Mouse (Mus musculus) liver, embryonic 14.5 days (tissue): ENCODE measurements around the gene Tmem178b. TPM values are rescaled to one million over a fixed set of nuclear protein-coding genes. Genes with fewer than 3 reads are reported as not detected.

ENCODE experiments used
- ATAC-seq: fragments of 200-750 bp; cut with Nextera tagmentation; 2 replicates; pipeline ENCODE4 v1.8.0; 2017; ENCODE audit warnings: moderate number of reproducible peaks, mild to moderate bottlenecking, moderate library complexity; ENCODE audit not compliant: insufficient read depth
- DNase-seq, 3 experiments: peaks; one replicate each; pipeline ENCODE4 v3.0.0-alpha.2; 2012 to 2013; ENCODE audit warnings: low read depth in 3 of 3, low spot score in 3 of 3
- H3K27ac ChIP-seq: fragments of 300-500 bp; sonication (generic); 2 replicates; pipeline ENCODE4 v1.5.1; 2014; ENCODE audit warnings: moderate library complexity, mild to moderate bottlenecking, control low read depth, inconsistent platforms
- H3K27me3 ChIP-seq: fragments of 300-500 bp; sonication (generic); 2 replicates; pipeline ENCODE4 v1.6.1; 2014; ENCODE audit warnings: mild to moderate bottlenecking, low read length, moderate library complexity; ENCODE audit not compliant: control insufficient read depth, insufficient read depth
- H3K36me3 ChIP-seq: fragments of 300-500 bp; sonication (generic); replicated peaks from 2 replicates; pipeline ENCODE4 v1.6.1; 2014; ENCODE audit warnings: low read depth; ENCODE audit not compliant: control insufficient read depth, insufficient read depth
- H3K4me1 ChIP-seq, 2 experiments: fragments of 200-500 bp in 1 of 2; fragments of 300-500 bp in 1 of 2; sonication (generic) in 1 of 2; replicated peaks; 2 replicates each; pipeline ENCODE4 v1.6.1; 2012 to 2014; ENCODE audit warnings: antibody characterized with exemption in 1 of 2, inconsistent platforms in 1 of 2, low read length in 1 of 2; ENCODE audit not compliant: control insufficient read depth in 2 of 2, insufficient read depth in 2 of 2
- H3K4me2 ChIP-seq: fragments of 300-500 bp; sonication (generic); 2 replicates; pipeline ENCODE4 v1.6.1; 2014; ENCODE audit warnings: low read depth, mild to moderate bottlenecking, control low read depth, moderate library complexity
- H3K4me3 ChIP-seq, 2 experiments: fragments of 200-500 bp in 1 of 2; fragments of 300-500 bp in 1 of 2; sonication (generic) in 1 of 2; 2 replicates each; pipeline ENCODE4 v1.5.1; 2012 to 2014; ENCODE audit warnings: low read depth in 2 of 2, low read length in 2 of 2, mild to moderate bottlenecking in 2 of 2, control low read depth in 1 of 2, inconsistent platforms in 1 of 2, moderate library complexity in 1 of 2; ENCODE audit not compliant: insufficient read depth in 1 of 2
- H3K9ac ChIP-seq: fragments of 300-500 bp; sonication (generic); replicated peaks from 2 replicates; pipeline ENCODE4 v1.6.1; 2014; ENCODE audit warnings: mild to moderate bottlenecking, control low read depth, moderate library complexity
- H3K9me3 ChIP-seq: fragments of 300-500 bp; sonication (generic); 2 replicates; pipeline ENCODE4 v1.6.1; 2016; ENCODE audit warnings: low read length, mixed read lengths; ENCODE audit not compliant: control insufficient read depth
- CTCF ChIP-seq: IDR thresholded peaks from 2 replicates; pipeline ENCODE4 v1.5.1; 2016; ENCODE audit warnings: antibody characterized with exemption, low read depth, control low read depth
- EP300 ChIP-seq: IDR thresholded peaks from 2 replicates; pipeline ENCODE4 v1.6.1; 2016; ENCODE audit warnings: antibody characterized with exemption, low read depth
- WGBS: fragments of 180-500 bp; shearing (Covaris S2); extraction: QIAGEN DNeasy Blood & Tissue Kit; methylation state at CpG from one replicate; pipeline ENCODE4 v1.1.7; 2014; ENCODE audit not compliant: insufficient replicate concordance; 5-methylcytosine and 5-hydroxymethylcytosine counted together
- polyA plus RNA-seq, 2 experiments: library from polyadenylated mRNA; depleted of rRNA in 1 of 2; stranded (reverse) in 1 of 2; unstranded in 1 of 2; fragments of >200 nt; fragmentation: Nextera tagmentation in 1 of 2; extraction: Ambion mirVana in 1 of 2; gene quantifications; 2 replicates each; pipeline versions ENCODE4 v1.2.1 to v1.2.3; 2012 to 2014

Gene Tmem178b
- polyA plus RNA-seq, 2 experiments, result not detected

GRCm38 (mm10) chr6:39955211-39955610 is 82.1 kb downstream of the Tmem178b start:
- Histone ChIP-seq H3K27ac (no peak overlapping the region), H3K27me3 (no peaks in the 10 kb centered on the region), H3K4me1 (no peaks in the 10 kb centered on the region), H3K4me2 (no peak overlapping the region), H3K9ac (no peak overlapping the region), H3K4me3 (no peak overlapping the region), H3K36me3 (no peaks in the 10 kb centered on the region), H3K9me3 (no peaks in the 10 kb centered on the region)
- ATAC-seq (no peak), DNase-seq (no peak)
- no peak for TF ChIP-seq EP300
- no peak for TF ChIP-seq CTCF
- 46% methylated on average over 2 of the region's 2 CpGs for WGBS

DNA sequence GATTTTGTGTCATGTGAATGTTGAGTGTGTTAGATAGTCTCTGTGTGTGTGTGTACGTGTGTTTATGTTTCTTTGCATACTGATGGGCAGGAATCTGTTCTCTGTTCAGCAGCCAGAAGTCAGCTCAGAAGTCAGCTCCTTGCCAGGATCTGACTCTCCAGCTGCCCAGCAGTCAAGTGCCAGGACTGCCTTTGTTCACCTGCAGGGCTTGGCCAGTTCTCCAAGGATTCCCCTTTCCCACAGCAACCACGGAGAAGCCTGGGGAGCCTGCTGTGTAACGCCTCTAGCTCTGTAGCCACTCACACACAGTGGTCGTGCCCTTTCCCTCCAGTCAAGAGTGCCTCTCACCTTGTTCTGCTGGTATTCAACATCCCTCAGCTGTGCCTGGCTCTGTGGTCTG is 91.5 kb downstream of the Tmem178b start:
- H3K4me1 ChIP-seq, result no peaks in the 10 kb centered on the region
- H3K4me3 ChIP-seq, result no peak overlapping the region
- no peak overlapping the region for H3K9ac ChIP-seq
- ATAC-seq (no peak), DNase-seq (no peak)
- H3K36me3 ChIP-seq, result no peaks in the 10 kb centered on the region
- WGBS, result 52% methylated on average over 4 of the region's 4 CpGs
- no peaks in the 10 kb centered on the region for H3K27me3 ChIP-seq
- no peaks in the 10 kb centered on the region for H3K9me3 ChIP-seq
- no peak for TF ChIP-seq CTCF
- no peak for TF ChIP-seq EP300
- H3K4me2 ChIP-seq, result no peak overlapping the region
- H3K27ac ChIP-seq, result no peak overlapping the region

- TF ChIP-seq EP300, result no peak
- no peak for TF ChIP-seq CTCF
- no peak overlapping the region for H3K4me2 ChIP-seq
- no peak overlapping the region for H3K4me3 ChIP-seq
- H3K9me3 ChIP-seq, result no peaks in the 10 kb centered on the region
- H3K9ac ChIP-seq, result no peak overlapping the region
- no peak for ATAC-seq
- no peaks in the 10 kb centered on the region for H3K4me1 ChIP-seq
- no peak overlapping the region for H3K27ac ChIP-seq
- no peak for DNase-seq
- H3K36me3 ChIP-seq, result no peaks in the 10 kb centered on the region
- H3K27me3 ChIP-seq, result no peaks in the 10 kb centered on the region
These were observed 97.2 kb downstream of the Tmem178b start for GRCm38 (mm10) chr6:39970281-39970680.

GRCm38 (mm10) chr6:39978942-39979341 is 105.9 kb downstream of the Tmem178b start:
- no peaks in the 10 kb centered on the region for H3K9me3 ChIP-seq
- H3K4me1 ChIP-seq, result no peaks in the 10 kb centered on the region
- no peak for ATAC-seq
- no peak overlapping the region for H3K27ac ChIP-seq
- no peaks in the 10 kb centered on the region for H3K27me3 ChIP-seq
- H3K36me3 ChIP-seq, result no peaks in the 10 kb centered on the region
- 60% methylated on average over 4 of the region's 4 CpGs for WGBS
- TF ChIP-seq CTCF, result no peak
- no peak for TF ChIP-seq EP300
- DNase-seq, result no peak
- H3K9ac ChIP-seq, result no peak overlapping the region
- no peak overlapping the region for H3K4me3 ChIP-seq
- H3K4me2 ChIP-seq, result no peak overlapping the region

- Histone ChIP-seq H3K9ac (no peak overlapping the region), H3K4me3 (no peak overlapping the region), H3K27me3 (no peaks in the 10 kb centered on the region), H3K36me3 (no peaks in the 10 kb centered on the region), H3K4me2 (no peak overlapping the region), H3K4me1 (no peaks in the 10 kb centered on the region), H3K9me3 (no peaks in the 10 kb centered on the region), H3K27ac (no peak overlapping the region)
- no peak for TF ChIP-seq EP300
- TF ChIP-seq CTCF, result no peak
- 59% methylated on average over 4 of the region's 4 CpGs for WGBS
- no peak for ATAC-seq
- DNase-seq, result no peak
These were observed 117.7 kb downstream of the Tmem178b start for GRCm38 (mm10) chr6:39990772-39991171.

- H3K27me3 ChIP-seq, result no peaks in the 10 kb centered on the region
- no peaks in the 10 kb centered on the region for H3K4me1 ChIP-seq
These were observed 118.9 kb downstream of the Tmem178b start for GRCm38 (mm10) chr6:39991922-39992321.

More at GRCm38 (mm10) chr6:39991922-39992321, 118.9 kb downstream of the Tmem178b start:
- Histone ChIP-seq H3K4me2 (no peak overlapping the region), H3K36me3 (no peaks in the 10 kb centered on the region), H3K9ac (no peak overlapping the region), H3K4me3 (no peak overlapping the region), H3K27ac (no peak overlapping the region), H3K9me3 (no peaks in the 10 kb centered on the region)
- ATAC-seq, result no peak
- TF ChIP-seq EP300 (no peak), CTCF (no peak)
- DNase-seq, result no peak
- 52% methylated on average over 6 of the region's 6 CpGs for WGBS
